Mouse (Mus musculus): Measurements from ENCODE around the gene Vps72.

DNA sequence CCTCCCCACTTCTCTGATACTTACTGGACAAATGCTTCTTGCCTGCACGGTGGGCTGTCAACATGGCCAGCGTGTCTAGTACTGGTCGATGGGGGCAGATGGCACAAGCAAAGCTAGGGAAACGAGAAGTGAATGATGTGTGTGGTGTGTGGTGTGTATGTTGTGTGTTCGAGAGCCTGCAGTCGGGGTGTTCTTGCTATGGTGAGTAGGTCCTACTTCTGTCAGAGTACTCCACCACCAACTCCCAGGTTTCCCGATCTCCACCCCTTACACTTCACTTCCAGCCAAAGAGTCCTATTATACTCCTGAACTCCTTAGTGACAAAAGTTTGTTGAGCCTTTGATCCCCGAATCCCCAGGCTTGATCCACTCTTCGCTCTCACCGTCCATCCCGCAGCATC, 22.4 kb downstream of the Vps72 start:
- no peak for TF ChIP-seq CTCF (IDR thresholded peaks at IDR 0.05; ENCODE audit: control insufficient read depth, insufficient read depth, insufficient read length)
- no peak for TF ChIP-seq CEBPB (IDR thresholded peaks at IDR 0.05; ENCODE audit: low read depth)
- TF ChIP-seq MYOD1 (IDR thresholded peaks at IDR 0.05; ENCODE audit: control insufficient read depth, insufficient read length, low read depth): no peak
- no peak for TF ChIP-seq MYOG (IDR thresholded peaks at IDR 0.05; ENCODE audit: control insufficient read depth, extremely low read depth, insufficient read length)
- no peak for TF ChIP-seq MAX (IDR thresholded peaks at IDR 0.05)

Data from C2C12 (cell line).